Mouse (Mus musculus) thymus, adult 2 months (tissue): ENCODE measurements at regions not wholly inside any gene's neighbourhood (a gene's known extent, or its start where the extent isn't known, plus 50 kb on each side); places are given as distances from the start of the nearest gene placed in this dataset.

ENCODE experiments used
- DNase-seq: peaks from one replicate; pipeline ENCODE4 v3.0.0; 2021
- H3K27ac ChIP-seq: fragments of 200-500 bp; 2 replicates; pipeline ENCODE4 v1.5.1; 2012; ENCODE audit warnings: low read length, control low read depth; ENCODE audit not compliant: control insufficient read depth, insufficient read depth
- H3K27me3 ChIP-seq: fragments of 200-500 bp; 2 replicates; pipeline ENCODE4 v1.6.1; 2012; ENCODE audit warnings: mild to moderate bottlenecking, low read length, moderate library complexity, mixed read lengths; ENCODE audit not compliant: control insufficient read depth, insufficient read depth
- H3K36me3 ChIP-seq: fragments of 200-500 bp; 2 replicates; pipeline ENCODE4 v1.6.1; 2012; ENCODE audit warnings: mild to moderate bottlenecking, low read length, moderate library complexity; ENCODE audit not compliant: control insufficient read depth, insufficient read depth
- H3K4me1 ChIP-seq: fragments of 200-500 bp; replicated peaks from 2 replicates; pipeline ENCODE4 v1.6.1; 2012; ENCODE audit warnings: low read length; ENCODE audit not compliant: control insufficient read depth, insufficient read depth
- H3K4me3 ChIP-seq: fragments of 200-500 bp; 2 replicates; pipeline ENCODE4 v1.5.1; 2012; ENCODE audit warnings: mild to moderate bottlenecking, low read length, control low read depth, moderate library complexity; ENCODE audit not compliant: control insufficient read depth, insufficient read depth
- CTCF ChIP-seq: fragments of 200-500 bp; IDR thresholded peaks from 2 replicates; pipeline ENCODE4 v1.5.1; 2012; ENCODE audit warnings: mild to moderate bottlenecking, control low read depth, low read length, moderate library complexity, borderline replicate concordance; ENCODE audit not compliant: control insufficient read depth, poor library complexity, insufficient read depth; ENCODE audit errors: extremely low read depth
- POLR2A ChIP-seq: fragments of 200-500 bp; IDR thresholded peaks from 2 replicates; pipeline ENCODE4 v1.6.1; 2012; ENCODE audit warnings: mild to moderate bottlenecking, low read length, control low read depth, moderate library complexity; ENCODE audit not compliant: control insufficient read depth, poor library complexity, insufficient read depth; ENCODE audit errors: extremely low read depth
- WGBS: fragments of 180-500 bp; shearing (Covaris S2); methylation state at CpG from one replicate; pipeline ENCODE4 v1.1.7; 2018; 5-methylcytosine and 5-hydroxymethylcytosine counted together

DNA sequence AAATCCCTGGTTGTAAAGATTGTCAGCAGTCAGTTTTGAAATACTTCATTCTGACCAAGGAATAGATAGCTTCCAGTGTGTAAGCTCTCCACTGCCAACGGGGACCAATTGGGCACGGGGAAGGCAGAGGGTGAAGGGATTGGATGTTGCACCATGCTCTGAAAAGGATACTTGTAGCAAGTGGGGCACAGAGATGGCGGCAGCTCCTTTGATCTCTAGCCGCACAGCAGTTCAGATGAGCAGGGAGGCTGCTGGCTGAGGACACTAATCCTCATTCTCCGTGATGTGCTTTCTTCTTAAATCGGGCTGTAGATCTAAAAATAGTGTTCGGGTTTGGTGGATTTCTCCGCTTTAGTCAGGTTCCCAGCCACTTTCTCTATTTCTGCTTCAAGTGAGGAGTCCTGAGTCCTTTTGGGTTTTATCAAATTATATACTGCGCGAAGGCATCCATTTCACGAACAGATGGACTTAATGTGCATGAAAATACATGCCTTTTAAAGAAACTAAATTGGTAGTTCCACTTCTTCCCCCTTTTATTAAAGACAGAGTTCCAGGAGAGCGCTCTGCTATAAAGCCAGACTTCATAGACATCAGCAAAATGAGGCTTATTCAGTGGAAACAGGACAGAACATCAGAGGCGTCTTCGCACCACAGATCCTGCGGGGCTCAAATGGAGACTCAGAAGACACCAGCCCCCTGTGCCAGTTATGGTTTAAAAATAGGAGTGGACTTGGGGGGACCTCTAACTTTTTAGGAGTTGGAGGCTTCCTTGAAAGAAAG, 225.1 kb upstream of the Klf4 start:
- TF ChIP-seq POLR2A: no peak
- no peak for TF ChIP-seq CTCF
- H3K4me1 ChIP-seq: no peaks in the 10 kb centered on the region
- H3K4me3 ChIP-seq: no peak overlapping the region
- no peaks in the 10 kb centered on the region for H3K36me3 ChIP-seq
- DNase-seq: no peak
- no peaks in the 10 kb centered on the region for H3K27me3 ChIP-seq
- H3K27ac ChIP-seq: no peak overlapping the region
- 95% methylated on average over 15 of the region's 15 CpGs for WGBS

DNA sequence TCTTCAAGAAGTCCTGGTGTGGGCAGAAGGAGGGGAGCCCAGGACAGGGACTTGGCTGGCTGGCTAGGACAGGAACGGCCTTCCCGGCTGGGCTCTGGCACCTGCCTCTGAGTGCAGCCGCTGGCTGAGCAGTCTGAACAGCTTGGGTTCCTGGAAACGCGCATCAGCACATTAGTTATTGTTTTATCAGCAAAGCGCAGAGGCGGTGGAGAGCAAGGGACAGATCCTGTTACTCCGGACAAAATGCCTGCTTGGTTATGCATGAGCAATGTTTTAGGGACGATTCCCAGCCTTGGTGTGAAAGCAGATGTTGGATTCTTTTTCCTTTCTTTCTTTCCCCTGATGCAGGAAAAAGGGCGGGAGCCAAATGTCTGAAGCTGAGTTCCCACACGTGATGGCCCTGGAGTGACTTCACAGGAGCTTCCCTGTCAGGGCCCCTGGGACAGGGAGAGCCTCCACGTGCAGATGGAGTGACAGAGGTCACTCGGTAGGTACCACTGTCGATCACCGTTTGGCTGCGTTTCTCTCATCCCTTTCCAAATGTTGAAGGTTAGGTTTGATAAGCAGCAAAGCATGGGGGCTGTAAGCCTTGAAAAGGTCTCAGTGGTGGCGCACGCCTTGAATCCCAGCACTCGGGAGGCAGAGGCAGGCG, 217.8 kb upstream of the Klf4 start:
- DNase-seq: no peak
- Histone ChIP-seq H3K27ac (no peak overlapping the region), H3K27me3 (no peaks in the 10 kb centered on the region), H3K4me3 (no peak overlapping the region), H3K4me1 (no peaks in the 10 kb centered on the region), H3K36me3 (no peaks in the 10 kb centered on the region)
- WGBS: 91% methylated on average over 20 of the region's 20 CpGs
- TF ChIP-seq CTCF (no peak), POLR2A (no peak)

DNA sequence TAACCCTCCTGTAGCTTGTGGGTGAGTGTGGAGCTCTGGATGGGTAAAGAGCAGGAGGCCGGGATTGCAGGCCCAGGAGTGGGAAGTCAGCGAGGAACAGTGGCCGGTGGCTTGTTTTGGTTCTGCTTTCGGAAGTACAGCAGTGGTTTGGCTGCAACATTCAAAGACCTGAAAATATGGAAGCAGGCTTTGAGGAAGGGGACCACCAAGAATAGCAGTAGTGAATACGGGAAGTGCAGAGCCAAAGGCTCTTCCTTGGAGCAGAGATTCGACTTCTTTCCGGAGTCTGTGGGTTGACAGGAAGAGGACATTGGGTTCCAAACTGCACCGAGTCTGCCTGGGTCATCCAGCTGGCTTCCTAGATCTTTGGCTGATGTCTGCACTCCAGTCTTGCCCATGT, 209.1 kb upstream of the Klf4 start:
- Histone ChIP-seq H3K36me3 (no peaks in the 10 kb centered on the region), H3K4me1 (no peaks in the 10 kb centered on the region), H3K4me3 (no peak overlapping the region), H3K27ac (no peak overlapping the region), H3K27me3 (no peaks in the 10 kb centered on the region)
- TF ChIP-seq POLR2A (no peak), CTCF (no peak)
- DNase-seq: no peak
- 92% methylated on average over 8 of the region's 8 CpGs for WGBS

DNA sequence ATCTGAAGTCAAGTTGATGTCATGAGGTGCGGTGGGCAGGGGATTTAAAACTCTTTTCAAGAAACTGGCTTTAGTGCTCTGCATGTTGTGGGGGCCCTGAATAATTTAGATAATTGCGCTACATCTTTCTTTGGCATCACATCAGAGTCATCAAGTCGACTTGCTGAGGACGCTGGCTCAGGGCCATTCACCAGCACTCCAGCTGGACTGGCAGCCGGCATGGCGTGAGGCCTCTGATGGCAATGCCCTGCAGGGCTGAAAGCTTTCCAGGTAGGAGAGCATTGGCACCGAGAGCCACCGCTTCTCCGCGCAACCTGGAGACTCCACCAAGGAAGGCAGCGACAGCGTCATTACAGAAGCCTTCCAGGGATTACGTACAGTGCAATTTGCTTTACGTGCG, 207.8 kb upstream of the Klf4 start:
- Histone ChIP-seq H3K27ac (no peak overlapping the region), H3K27me3 (no peaks in the 10 kb centered on the region), H3K4me1 (no peaks in the 10 kb centered on the region), H3K36me3 (no peaks in the 10 kb centered on the region), H3K4me3 (no peak overlapping the region)
- no peak for DNase-seq
- 95% methylated on average over 15 of the region's 15 CpGs for WGBS
- no peak for TF ChIP-seq POLR2A
- TF ChIP-seq CTCF: no peak

DNA sequence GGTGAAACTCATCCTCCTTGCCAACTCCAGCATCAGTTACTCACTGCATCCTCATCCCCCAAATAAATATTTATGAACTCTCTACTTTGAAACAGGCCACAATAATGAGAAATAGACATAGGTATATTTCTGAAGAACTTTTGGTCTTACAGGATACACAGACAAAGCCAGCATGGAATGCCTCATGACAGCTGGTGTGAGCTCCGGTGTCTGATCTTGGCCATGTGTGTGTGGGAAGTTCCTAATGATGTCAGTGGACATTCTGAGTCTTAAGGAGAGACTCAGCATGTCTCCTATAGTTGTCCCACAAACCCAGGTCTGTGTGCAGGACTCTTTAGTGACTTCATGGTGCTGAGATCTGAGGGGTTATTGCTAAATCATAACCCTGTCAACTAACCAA, 206.4 kb upstream of the Klf4 start:
- H3K27ac ChIP-seq: no peak overlapping the region
- TF ChIP-seq CTCF (no peak), POLR2A (no peak)
- no peaks in the 10 kb centered on the region for H3K4me1 ChIP-seq
- no peaks in the 10 kb centered on the region for H3K27me3 ChIP-seq
- WGBS: 90% methylated on average over 1 of the region's 1 CpGs
- DNase-seq: no peak
- no peak overlapping the region for H3K4me3 ChIP-seq
- no peaks in the 10 kb centered on the region for H3K36me3 ChIP-seq

DNA sequence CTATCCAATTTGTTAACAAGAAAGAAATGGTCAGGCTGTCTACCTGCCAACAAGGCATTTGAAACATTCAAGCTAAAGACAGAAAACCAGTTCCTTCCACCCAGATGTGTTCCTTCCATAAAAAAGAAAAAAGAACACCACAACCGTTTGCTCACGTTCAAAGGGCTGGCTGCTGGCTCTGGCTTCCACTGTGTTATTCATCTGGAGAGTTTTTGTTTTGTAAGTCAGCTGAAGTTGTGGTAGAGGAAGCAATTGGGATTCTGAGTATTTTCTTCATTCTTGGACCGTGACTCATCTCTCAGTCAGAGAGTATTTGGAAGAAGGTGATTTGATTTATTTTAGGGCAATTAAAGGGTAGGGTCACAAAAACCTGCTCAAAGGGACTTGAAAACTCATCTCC, 203.2 kb upstream of the Klf4 start:
- 41% methylated on average over 3 of the region's 3 CpGs for WGBS
- TF ChIP-seq CTCF (no peak), POLR2A (no peak)

More for the DNA sequence above, 203.2 kb upstream of the Klf4 start:
- DNase-seq: no peak
- H3K4me3 ChIP-seq: no peak overlapping the region
- no peaks in the 10 kb centered on the region for H3K36me3 ChIP-seq
- no peak overlapping the region for H3K27ac ChIP-seq
- H3K27me3 ChIP-seq: no peaks in the 10 kb centered on the region
- no peaks in the 10 kb centered on the region for H3K4me1 ChIP-seq
